Mouse (Mus musculus) CH12.LX (cell line): ENCODE results near the gene Gdf1. TPM values are rescaled to one million over a fixed set of nuclear protein-coding genes. Genes with fewer than 3 reads are reported as not detected.

Experiments used
- DNase-seq: peaks from one replicate; pipeline ENCODE4 v3.0.0-alpha.2; 2013; ENCODE audit errors: extremely low read depth
- H3K27ac ChIP-seq: 2 replicates; pipeline ENCODE4 v1.5.1; 2012; ENCODE audit warnings: low read depth, mild to moderate bottlenecking, control low read depth, moderate library complexity; ENCODE audit not compliant: insufficient read depth
- H3K27me3 ChIP-seq: replicated peaks from 2 replicates; pipeline ENCODE3; 2012; ENCODE audit warnings: inconsistent platforms
- H3K36me3 ChIP-seq, 2 experiments: replicated peaks in 1 of 2; 2 replicates each; pipeline versions ENCODE3 to v1.6.1; 2012; ENCODE audit warnings: inconsistent platforms in 1 of 2, low read length in 1 of 2, mild to moderate bottlenecking in 1 of 2, mixed read lengths in 1 of 2, moderate library complexity in 1 of 2; ENCODE audit not compliant: control insufficient read depth in 1 of 2, insufficient read depth in 1 of 2
- H3K4me1 ChIP-seq, 2 experiments: 2 replicates each; pipeline ENCODE4 v1.6.1; 2012; ENCODE audit warnings: inconsistent platforms in 1 of 2, moderate library complexity in 1 of 2; ENCODE audit not compliant: insufficient read depth in 2 of 2, control insufficient read depth in 1 of 2
- H3K4me2 ChIP-seq: 2 replicates; pipeline ENCODE4 v1.6.1; 2012; ENCODE audit warnings: low read depth, mild to moderate bottlenecking, control low read depth; ENCODE audit not compliant: poor library complexity, insufficient read depth, severe bottlenecking
- H3K4me3 ChIP-seq, 3 experiments: fragments of 150-350 bp in 1 of 3; sonication (generic) in 1 of 3; replicated peaks in 1 of 3; 2 replicates each; pipeline versions ENCODE3 to v1.5.1; 2011 to 2012; ENCODE audit warnings: low read depth in 2 of 3, low read length in 2 of 3, mild to moderate bottlenecking in 2 of 3, moderate library complexity in 2 of 3, control low read depth in 1 of 3, improper control_type of control experiment in 1 of 3, inconsistent platforms in 1 of 3, mixed read lengths in 1 of 3; ENCODE audit not compliant: poor library complexity in 1 of 3
- H3K79me2 ChIP-seq: replicated peaks from 2 replicates; pipeline ENCODE4 v1.6.1; 2012; ENCODE audit warnings: mild to moderate bottlenecking, moderate library complexity; ENCODE audit not compliant: control insufficient read depth, poor library complexity, insufficient read depth, severe bottlenecking; ENCODE audit errors: extremely low read depth
- H3K9ac ChIP-seq: 2 replicates; pipeline ENCODE4 v1.6.1; 2012; ENCODE audit warnings: low read depth, mild to moderate bottlenecking, control low read depth, moderate library complexity; ENCODE audit not compliant: insufficient read depth
- H3K9me3 ChIP-seq: replicated peaks from 2 replicates; pipeline ENCODE3; 2012; ENCODE audit warnings: low read length, inconsistent platforms, mixed read lengths
- BHLHE40 ChIP-seq: IDR thresholded peaks from 2 replicates; pipeline ENCODE4 v1.6.1; 2011; ENCODE audit warnings: mild to moderate bottlenecking, low read depth, low read length, improper control_type of control experiment
- CHD1 ChIP-seq: IDR thresholded peaks from 2 replicates; pipeline ENCODE4 v1.6.1; 2012; ENCODE audit warnings: low read depth, low read length, improper control_type of control experiment, inconsistent platforms
- CHD2 ChIP-seq: IDR thresholded peaks from 2 replicates; pipeline ENCODE4 v1.6.1; 2011; ENCODE audit warnings: low read length, improper control_type of control experiment
- CTCF ChIP-seq, 2 experiments: IDR thresholded peaks in 1 of 2; conservative IDR thresholded peaks in 1 of 2; 2 replicates each; pipeline ENCODE4 v1.5.1; 2011 to 2012; ENCODE audit warnings: low read depth in 2 of 2, low read length in 2 of 2, improper control_type of control experiment in 1 of 2, inconsistent platforms in 1 of 2, mild to moderate bottlenecking in 1 of 2, moderate library complexity in 1 of 2
- E2F4 ChIP-seq: IDR thresholded peaks from 2 replicates; pipeline ENCODE4 v1.6.1; 2011; ENCODE audit warnings: low read depth, low read length, improper control_type of control experiment; ENCODE audit not compliant: insufficient replicate concordance
- ELF1 ChIP-seq: IDR thresholded peaks from 2 replicates; pipeline ENCODE4 v1.6.1; 2014; ENCODE audit warnings: low read depth, mild to moderate bottlenecking, inconsistent platforms, low read length, improper control_type of control experiment
- ETS1 ChIP-seq: conservative IDR thresholded peaks from 2 replicates; pipeline ENCODE4 v1.6.1; 2012; ENCODE audit warnings: low read depth, mild to moderate bottlenecking, inconsistent platforms, low read length, improper control_type of control experiment, moderate library complexity
- HCFC1 ChIP-seq: IDR thresholded peaks from 2 replicates; pipeline ENCODE4 v1.6.1; 2012; ENCODE audit warnings: low read depth, mild to moderate bottlenecking, inconsistent platforms, low read length, improper control_type of control experiment
- IRF4 ChIP-seq: IDR thresholded peaks from 2 replicates; pipeline ENCODE4 v1.6.1; 2014; ENCODE audit warnings: low read depth, mild to moderate bottlenecking, inconsistent platforms, low read length, improper control_type of control experiment
- JUN ChIP-seq: IDR thresholded peaks from 2 replicates; pipeline ENCODE4 v1.6.1; 2011; ENCODE audit warnings: low read depth, mild to moderate bottlenecking, low read length, improper control_type of control experiment, moderate library complexity; ENCODE audit not compliant: insufficient read depth
- JUND ChIP-seq: conservative IDR thresholded peaks from 2 replicates; pipeline ENCODE4 v1.6.1; 2011; ENCODE audit warnings: low read depth, low read length, improper control_type of control experiment
- KAT2A ChIP-seq: IDR thresholded peaks from 2 replicates; pipeline ENCODE4 v1.6.1; 2012; ENCODE audit warnings: low read length, improper control_type of control experiment, inconsistent platforms; ENCODE audit not compliant: insufficient replicate concordance
- MAX ChIP-seq: IDR thresholded peaks from 2 replicates; pipeline ENCODE4 v1.6.1; 2011; ENCODE audit warnings: low read length, improper control_type of control experiment
- MAZ ChIP-seq: IDR thresholded peaks from 2 replicates; pipeline ENCODE4 v1.6.1; 2012; ENCODE audit warnings: low read depth, mild to moderate bottlenecking, inconsistent platforms, low read length, improper control_type of control experiment, moderate library complexity
- MEF2A ChIP-seq: IDR thresholded peaks from 2 replicates; pipeline ENCODE4 v1.6.1; 2014; ENCODE audit warnings: low read depth, mild to moderate bottlenecking, inconsistent platforms, low read length, improper control_type of control experiment, borderline replicate concordance
- MXI1 ChIP-seq: IDR thresholded peaks from 2 replicates; pipeline ENCODE4 v1.6.1; 2011; ENCODE audit warnings: mild to moderate bottlenecking, low read depth, low read length, improper control_type of control experiment
- NRF1 ChIP-seq: IDR thresholded peaks from 2 replicates; pipeline ENCODE4 v1.6.1; 2014; ENCODE audit warnings: low read depth, mild to moderate bottlenecking, inconsistent platforms, low read length, improper control_type of control experiment, moderate library complexity
- PAX5 ChIP-seq: IDR thresholded peaks from 2 replicates; pipeline ENCODE4 v1.6.1; 2012; ENCODE audit warnings: low read length, inconsistent platforms, mixed read lengths
- POLR2A ChIP-seq: IDR thresholded peaks from 2 replicates; pipeline ENCODE4 v1.6.1; 2011; ENCODE audit warnings: low read depth, mild to moderate bottlenecking, improper control_type of control experiment, low read length
- POLR2AphosphoS2 ChIP-seq: IDR thresholded peaks from 2 replicates; pipeline ENCODE4 v1.6.1; 2011; ENCODE audit warnings: low read depth, low read length, improper control_type of control experiment
- RAD21 ChIP-seq: IDR thresholded peaks from 2 replicates; pipeline ENCODE4 v1.6.1; 2011; ENCODE audit warnings: low read depth, mild to moderate bottlenecking, low read length, improper control_type of control experiment, moderate library complexity
- SIN3A ChIP-seq: IDR thresholded peaks from 2 replicates; pipeline ENCODE4 v1.6.1; 2012; ENCODE audit warnings: low read length, improper control_type of control experiment, inconsistent platforms
- SMC3 ChIP-seq: IDR thresholded peaks from 2 replicates; pipeline ENCODE4 v1.6.1; 2011; ENCODE audit warnings: low read depth, low read length, improper control_type of control experiment
- TBP ChIP-seq: conservative IDR thresholded peaks from 2 replicates; pipeline ENCODE4 v1.6.1; 2011; ENCODE audit warnings: low read depth, low read length, improper control_type of control experiment
- TCF12 ChIP-seq: IDR thresholded peaks from 2 replicates; pipeline ENCODE4 v1.6.1; 2014; ENCODE audit warnings: low read depth, mild to moderate bottlenecking, inconsistent platforms, low read length, improper control_type of control experiment
- UBTF ChIP-seq: IDR thresholded peaks from 2 replicates; pipeline ENCODE4 v1.6.1; 2012; ENCODE audit warnings: low read depth, mild to moderate bottlenecking, inconsistent platforms, low read length, improper control_type of control experiment, moderate library complexity
- USF2 ChIP-seq: conservative IDR thresholded peaks from 2 replicates; pipeline ENCODE4 v1.6.1; 2011; ENCODE audit warnings: low read depth, low read length, improper control_type of control experiment
- ZC3H11A ChIP-seq: IDR thresholded peaks from 2 replicates; pipeline ENCODE4 v1.6.1; 2012; ENCODE audit warnings: low read depth, mild to moderate bottlenecking, inconsistent platforms, low read length, improper control_type of control experiment
- ZMIZ1 ChIP-seq: IDR thresholded peaks from 2 replicates; pipeline ENCODE4 v1.6.1; 2012; ENCODE audit warnings: low read depth, mild to moderate bottlenecking, inconsistent platforms, low read length, improper control_type of control experiment
- ZNF384 ChIP-seq: IDR thresholded peaks from 2 replicates; pipeline ENCODE4 v1.6.1; 2012; ENCODE audit warnings: low read depth, low read length, improper control_type of control experiment, inconsistent platforms
- dilution Hi-C: fragments of 300-500 bp; cut with MboI; formaldehyde crosslinking; loops from 2 replicates; pipeline ENCODE4 v1.14.3; 2020; ENCODE audit warnings: low sequenced_read_pairs; ENCODE audit not compliant: extremely low pct_unique_long_range_greater_than_20kb, extremely low pct_ligation_motif_present
- in situ Hi-C: fragments of 300-500 bp; cut with MboI; formaldehyde crosslinking; loops from 3 replicates; pipeline ENCODE4 v1.14.3; 2019; ENCODE audit warnings: low sequenced_read_pairs, low pct_ligation_motif_present, low pct_unique_long_range_greater_than_20kb, mixed read lengths
- polyA plus RNA-seq: library from polyadenylated mRNA; unstranded; fragments of >175 nt; gene quantifications from 2 replicates; pipeline ENCODE4 v1.2.1, GENCODE M21; 2012; ENCODE audit warnings: low read depth; ENCODE audit not compliant: insufficient read length
- total RNA-seq, 2 experiments: library from RNA; depleted of rRNA; stranded (reverse); fragments of 300-350 nt in 1 of 2; fragments of >200 nt in 1 of 2; gene quantifications; 2 replicates each; pipeline ENCODE4 v1.2.3; 2012 to 2014

The Gdf1 gene
- total and polyA plus RNA-seq, 3 experiments = 0.17 TPM; not detected in 2

- TF ChIP-seq ZNF384 = no peak
- TF ChIP-seq E2F4 = no peak
- TF ChIP-seq UBTF = peak; percentile 100
- 0 out of 2 replicates have a peak, but pooled peaks have one; percentile 3 for TF ChIP-seq HCFC1
- no peak for TF ChIP-seq PAX5
- 0 out of 2 replicates have a peak, but pooled peaks have one; percentile 6 for TF ChIP-seq TCF12
- 0 out of 2 replicates have a peak, but pooled peaks have one; percentile 47 for TF ChIP-seq SIN3A
- TF ChIP-seq POLR2A = no peak
- TF ChIP-seq IRF4 = no peak
- DNase-seq = peak; percentile 20
- in situ Hi-C loops = no loop called here
- H3K27me3 ChIP-seq = no peaks in the 10 kb centered on the region
- peaks cover 14 to 38% of the 10 kb centered on the region in 2 experiments for H3K36me3 ChIP-seq
- peaks cover 51% of the 10 kb centered on the region for H3K79me2 ChIP-seq
- H3K4me3 ChIP-seq = peak overlapping the region; percentile 85 to 90 (median 85)
- dilution Hi-C loops = no loop called here
- H3K9me3 ChIP-seq = no peaks in the 10 kb centered on the region
- peak overlapping the region; percentile 83 for H3K9ac ChIP-seq
- H3K27ac ChIP-seq = peak overlapping the region; percentile 48
- H3K4me2 ChIP-seq = peak overlapping the region; percentile 58
- peaks cover 39 to 51% of the 10 kb centered on the region in 2 experiments for H3K4me1 ChIP-seq
Measured at GRCm38 (mm10) chr8:70352657-70353151, 23.1 kb downstream of the Gdf1 start.

DNA sequence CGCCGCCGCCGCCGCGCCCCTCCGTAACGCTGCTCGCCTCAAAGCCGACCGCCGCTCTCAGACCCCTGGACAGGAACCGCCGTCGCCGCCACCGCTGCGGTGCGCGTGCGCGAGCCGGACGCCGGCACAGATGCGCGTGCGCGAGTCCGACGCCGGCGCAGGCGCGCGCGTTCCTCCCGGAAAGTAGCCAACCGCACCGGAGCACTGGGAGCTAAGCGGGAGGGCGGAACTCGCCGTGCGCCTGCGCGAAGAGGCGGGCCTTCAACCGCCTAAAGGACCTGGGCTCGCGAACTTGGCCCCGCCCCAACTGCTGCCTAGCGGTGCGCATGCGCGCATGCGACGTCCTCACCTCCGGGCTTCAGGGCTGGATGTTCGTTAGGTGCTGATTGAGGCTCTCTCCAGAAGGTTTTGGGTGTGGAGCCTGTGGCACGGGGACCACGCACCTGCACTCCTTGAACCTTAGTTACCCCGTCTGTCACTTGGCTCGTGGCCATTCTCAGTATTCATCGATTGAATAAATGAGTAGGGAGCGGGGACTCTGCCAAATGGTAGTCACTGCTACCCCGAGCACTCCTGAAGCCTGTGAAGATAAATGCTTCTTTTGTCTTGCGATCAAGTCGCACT, 23.7 kb downstream of the Gdf1 start, which contains the start of gene Upf1:
Upf1 (minus strand) TSS at position 85 of the 624 bp plus-strand sequence.
- peaks cover 45% of the 10 kb centered on the region for H3K79me2 ChIP-seq
- peaks cover 13 to 32% of the 10 kb centered on the region in 2 experiments for H3K36me3 ChIP-seq
- H3K4me1 ChIP-seq = peaks cover 34 to 45% of the 10 kb centered on the region in 2 experiments
- peak within 1 kb of the TSS; percentile 65 for H3K4me2 ChIP-seq
- H3K27ac ChIP-seq = peak within 1 kb of the TSS; percentile 48
- dilution Hi-C loops = no loop called here
- in situ Hi-C loops = no loop called here
- no peaks in the 10 kb centered on the region for H3K9me3 ChIP-seq
- peak within 1 kb of the TSS; percentile 83 for H3K9ac ChIP-seq
- DNase-seq = peak; percentile 98
- peak within 1 kb of the TSS; percentile 85 to 90 (median 85) for H3K4me3 ChIP-seq
- no peaks in the 10 kb centered on the region for H3K27me3 ChIP-seq
- no peak for TF ChIP-seq PAX5
- no peak; the same call in 1 of the 2 replicates for TF ChIP-seq KAT2A
- TF ChIP-seq NRF1 = peak; percentile 94
- no peak for TF ChIP-seq CHD1
- peak; percentile 51; the same call in 1 of the 2 replicates for TF ChIP-seq MEF2A
- TF ChIP-seq JUN = no peak
- no peak for TF ChIP-seq JUND
- TF ChIP-seq ELF1 = peak; percentile 90
- TF ChIP-seq USF2 = no peak
- no peak for TF ChIP-seq ZC3H11A
- peak; percentile 95 for TF ChIP-seq POLR2A
- no peak for TF ChIP-seq ETS1
- TF ChIP-seq TCF12 = peak; percentile 65; the same call in 1 of the 2 replicates
- TF ChIP-seq MAX = 0 out of 2 replicates have a peak, but pooled peaks have one; percentile 48
- no peak for TF ChIP-seq SMC3
- TF ChIP-seq POLR2AphosphoS2 = peak; percentile 91
- TF ChIP-seq E2F4 = no peak
- TF ChIP-seq ZMIZ1 = peak; percentile 96
- TF ChIP-seq UBTF = no peak
- 0 out of 2 replicates have a peak, but pooled peaks have one; percentile 44 for TF ChIP-seq MAZ
- peak; percentile 46; the same call in 1 of the 2 replicates for TF ChIP-seq MXI1
- TF ChIP-seq CTCF (conservative IDR thresholded peaks at IDR 0.05 in 1 of 2, IDR thresholded peaks at IDR 0.05 in 1 of 2; ENCODE audit: low read depth in 2 of 2, low read length in 2 of 2) = no peak
- peak; percentile 81 for TF ChIP-seq TBP
- TF ChIP-seq BHLHE40 = no peak; the same call in 1 of the 2 replicates
- TF ChIP-seq HCFC1 = peak; percentile 54
- TF ChIP-seq CHD2 = no peak
- TF ChIP-seq RAD21 = no peak
